Mouse (Mus musculus): ENCODE measurements around the gene Pnpla2. TPM values are rescaled to one million over a fixed set of nuclear protein-coding genes. Genes with fewer than 3 reads are reported as not detected.
"Not testable (repeated sequence)": the region's sequence is repeated elsewhere in the genome, so short reads cannot be mapped to it uniquely, and the experiment has no call there.

Gene Pnpla2
- polyA plus RNA-seq, 1 experiment: 27.5 TPM

DNA sequence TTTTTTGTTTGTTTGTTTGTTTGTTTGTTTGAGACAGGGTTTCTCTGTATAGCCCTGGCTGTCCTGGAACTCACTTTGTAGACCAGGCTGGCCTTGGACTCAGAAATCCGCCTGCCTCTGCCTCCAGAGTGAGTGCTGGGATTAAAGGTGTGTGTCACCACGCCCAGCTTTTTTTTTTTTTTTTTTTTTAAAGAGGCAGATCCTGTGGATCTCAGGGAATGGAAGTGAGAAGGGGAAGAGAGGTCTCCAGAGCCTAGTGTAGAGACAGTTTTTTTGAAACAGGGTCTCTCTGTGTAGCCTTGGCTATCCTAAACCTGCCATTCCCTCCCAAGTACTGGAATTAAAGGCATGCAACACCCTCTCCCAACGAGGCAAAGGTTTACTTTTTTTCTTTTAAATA lies 8.6 kb upstream of the Pnpla2 start:
- DNase-seq (ENCODE audit: extremely low spot score in 1 of 2, low spot score in 1 of 2): not testable (repeated sequence)

DNA sequence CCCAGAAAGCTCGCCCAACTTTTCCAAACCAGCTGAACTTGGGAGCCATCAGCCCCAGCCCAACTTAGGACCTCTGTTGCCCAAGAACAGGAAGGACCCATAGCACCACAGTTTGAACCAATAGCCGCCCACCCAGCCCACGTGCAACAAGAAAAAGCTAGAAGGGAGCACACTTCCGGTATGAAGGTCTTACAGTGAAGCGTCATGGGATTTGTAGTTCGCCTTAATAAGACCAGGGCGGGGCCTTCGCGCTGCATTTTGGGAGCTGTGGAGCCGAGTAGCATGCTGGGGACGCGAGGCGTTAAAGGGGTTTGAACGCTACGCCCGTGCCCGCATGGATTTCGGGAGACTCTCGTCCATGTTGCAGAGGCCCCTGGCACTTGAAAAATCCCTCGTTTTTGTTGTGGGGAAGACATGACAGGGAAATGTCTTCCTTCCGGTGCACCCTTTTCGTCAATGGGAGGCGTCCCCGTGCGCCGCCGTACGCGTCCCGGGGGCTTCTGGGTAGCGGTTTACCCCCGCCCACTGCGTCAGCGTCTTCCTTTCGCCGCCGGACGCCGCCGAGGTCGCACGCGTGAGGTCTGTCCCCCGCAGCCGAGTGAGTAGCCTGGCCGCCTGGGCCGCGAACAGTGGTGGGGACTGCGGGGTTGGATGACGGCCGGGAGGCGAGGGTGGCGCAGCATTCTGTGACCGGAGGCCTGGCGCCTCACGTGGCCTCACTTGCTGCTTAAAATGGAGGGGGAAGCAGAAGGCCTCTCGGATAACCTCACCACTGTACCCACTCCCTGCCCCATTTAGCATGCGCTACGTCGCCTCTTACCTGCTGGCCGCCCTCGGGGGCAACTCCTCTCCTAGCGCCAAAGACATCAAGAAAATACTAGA lies 7.6 kb upstream of the Pnpla2 start, which contains the start of gene Rplp2:
Rplp2 (plus strand) TSS at position 261 of the 882 bp plus-strand sequence.
- peak; percentile 91 to 96 for DNase-seq (ENCODE audit: extremely low spot score in 1 of 2, low spot score in 1 of 2)

DNA sequence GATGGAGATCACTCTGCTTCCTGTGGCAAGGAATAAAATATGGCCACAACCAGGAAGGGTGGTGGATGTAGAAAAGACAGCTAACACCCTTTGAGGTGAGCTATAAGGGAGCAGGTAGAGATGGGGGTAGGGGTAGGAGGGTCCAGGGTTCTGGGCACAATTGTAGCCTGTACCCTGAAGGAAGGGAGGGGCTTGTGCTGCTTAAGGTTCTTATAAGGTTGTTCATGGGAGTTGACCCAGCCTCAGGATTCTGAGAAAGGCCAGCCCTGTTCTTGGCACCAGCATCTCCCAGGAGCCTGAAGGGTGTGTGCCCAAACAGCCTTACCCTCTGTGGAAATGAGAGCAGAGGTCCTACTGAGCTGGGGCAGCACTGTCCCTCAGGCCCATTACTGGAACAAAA lies 3.1 kb upstream of the Pnpla2 start:
- no peak for DNase-seq (ENCODE audit: extremely low spot score in 1 of 2, low spot score in 1 of 2)

GRCm38 (mm10) chr7:141453636-141454035 lies 1.4 kb upstream of the Pnpla2 start:
- no peak for DNase-seq (ENCODE audit: extremely low spot score in 1 of 2, low spot score in 1 of 2)

- no peak for DNase-seq (ENCODE audit: extremely low spot score in 1 of 2, low spot score in 1 of 2)
Observed at GRCm38 (mm10) chr7:141455610-141456314, 764 bp downstream of the Pnpla2 start.

DNA sequence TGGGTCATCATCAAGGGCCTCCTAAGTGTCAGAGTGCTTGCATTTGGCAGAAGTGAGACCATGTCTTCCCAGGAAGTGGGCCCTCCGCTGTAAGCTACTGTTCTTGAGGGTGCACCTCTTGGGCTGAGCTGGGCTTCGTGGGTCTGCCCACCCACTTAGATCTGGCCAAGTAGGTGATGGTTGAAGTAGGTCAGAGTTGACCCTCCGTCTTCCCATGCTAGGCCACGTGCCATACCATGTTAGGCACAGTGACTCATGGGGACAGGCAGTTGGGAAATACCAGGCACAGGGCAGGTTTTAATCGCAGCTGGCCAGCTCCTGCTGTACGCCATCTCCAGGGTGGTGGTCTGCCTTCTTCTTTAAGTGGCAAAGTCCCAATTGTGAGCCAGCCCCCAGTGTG lies 1.7 kb downstream of the Pnpla2 start:
- no peak for DNase-seq (ENCODE audit: extremely low spot score in 1 of 2, low spot score in 1 of 2)

DNA sequence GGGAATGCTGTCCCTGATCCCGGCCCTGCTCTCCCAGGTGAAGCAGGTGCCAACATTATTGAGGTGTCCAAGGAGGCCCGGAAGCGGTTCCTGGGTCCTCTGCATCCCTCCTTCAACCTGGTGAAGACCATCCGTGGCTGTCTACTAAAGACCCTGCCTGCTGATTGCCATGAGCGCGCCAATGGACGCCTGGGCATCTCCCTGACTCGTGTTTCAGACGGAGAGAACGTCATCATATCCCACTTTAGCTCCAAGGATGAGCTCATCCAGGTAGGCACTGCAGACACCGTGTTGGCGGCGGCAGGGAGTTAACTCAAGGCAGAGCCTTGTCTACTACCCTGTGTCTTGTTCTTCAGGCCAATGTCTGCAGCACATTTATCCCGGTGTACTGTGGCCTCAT lies 2.2 kb downstream of the Pnpla2 start:
- no peak for DNase-seq (ENCODE audit: extremely low spot score in 1 of 2, low spot score in 1 of 2)

- no peak for DNase-seq (ENCODE audit: extremely low spot score in 1 of 2, low spot score in 1 of 2)
Observed at GRCm38 (mm10) chr7:141457986-141458660, 3.1 kb downstream of the Pnpla2 start.

DNA sequence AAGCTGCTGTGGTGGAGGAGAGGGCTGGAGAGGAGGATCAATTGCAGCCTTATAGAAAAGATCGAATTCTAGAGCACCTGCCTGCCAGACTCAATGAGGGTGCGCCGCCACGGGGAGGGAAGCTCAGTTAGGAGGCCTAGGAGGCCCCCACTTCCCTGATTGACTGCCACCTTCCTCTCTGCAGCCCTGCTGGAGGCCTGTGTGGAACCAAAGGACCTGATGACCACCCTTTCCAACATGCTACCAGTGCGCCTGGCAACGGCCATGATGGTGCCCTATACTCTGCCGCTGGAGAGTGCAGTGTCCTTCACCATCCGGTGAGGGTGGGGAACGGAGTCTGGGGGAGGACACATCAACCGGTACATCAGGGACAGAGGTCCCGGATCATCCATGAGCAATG lies 3.7 kb downstream of the Pnpla2 start:
- DNase-seq (ENCODE audit: extremely low spot score in 1 of 2, low spot score in 1 of 2): no peak

DNA sequence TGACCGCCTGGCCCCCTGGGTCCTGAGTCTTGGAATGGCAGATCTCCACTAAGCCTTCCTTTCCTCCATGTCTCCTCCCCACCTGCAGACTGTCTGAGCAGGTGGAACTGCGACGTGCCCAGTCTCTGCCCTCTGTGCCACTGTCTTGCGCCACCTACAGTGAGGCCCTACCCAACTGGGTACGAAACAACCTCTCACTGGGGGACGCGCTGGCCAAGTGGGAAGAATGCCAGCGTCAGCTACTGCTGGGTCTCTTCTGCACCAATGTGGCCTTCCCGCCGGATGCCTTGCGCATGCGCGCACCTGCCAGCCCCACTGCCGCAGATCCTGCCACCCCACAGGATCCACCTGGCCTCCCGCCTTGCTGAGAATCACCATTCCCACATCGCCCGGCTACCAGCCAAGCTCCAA lies 4.3 kb downstream of the Pnpla2 start:
- no peak for DNase-seq (ENCODE audit: extremely low spot score in 1 of 2, low spot score in 1 of 2)

DNA sequence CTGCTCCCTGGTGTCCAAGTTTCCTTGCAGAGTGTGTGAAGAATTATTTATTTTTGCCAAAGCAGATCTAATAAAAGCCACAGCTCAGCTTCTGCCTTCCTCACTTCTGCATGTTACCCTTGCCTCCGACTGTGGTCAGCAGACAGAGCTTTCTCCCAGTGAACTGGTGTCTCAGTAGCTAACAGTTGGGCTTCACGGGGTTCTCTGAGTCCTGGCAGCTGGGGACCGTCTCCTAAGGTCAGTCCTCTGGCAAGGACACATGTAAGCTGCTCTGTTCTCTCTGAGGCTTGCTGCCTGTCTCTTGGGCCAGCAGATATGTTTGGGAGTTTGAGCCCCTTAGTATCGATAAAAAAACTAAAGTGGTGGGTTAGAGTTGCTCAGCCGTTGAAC lies 5.0 kb downstream of the Pnpla2 start:
- no peak for DNase-seq (ENCODE audit: extremely low spot score in 1 of 2, low spot score in 1 of 2)

DNA sequence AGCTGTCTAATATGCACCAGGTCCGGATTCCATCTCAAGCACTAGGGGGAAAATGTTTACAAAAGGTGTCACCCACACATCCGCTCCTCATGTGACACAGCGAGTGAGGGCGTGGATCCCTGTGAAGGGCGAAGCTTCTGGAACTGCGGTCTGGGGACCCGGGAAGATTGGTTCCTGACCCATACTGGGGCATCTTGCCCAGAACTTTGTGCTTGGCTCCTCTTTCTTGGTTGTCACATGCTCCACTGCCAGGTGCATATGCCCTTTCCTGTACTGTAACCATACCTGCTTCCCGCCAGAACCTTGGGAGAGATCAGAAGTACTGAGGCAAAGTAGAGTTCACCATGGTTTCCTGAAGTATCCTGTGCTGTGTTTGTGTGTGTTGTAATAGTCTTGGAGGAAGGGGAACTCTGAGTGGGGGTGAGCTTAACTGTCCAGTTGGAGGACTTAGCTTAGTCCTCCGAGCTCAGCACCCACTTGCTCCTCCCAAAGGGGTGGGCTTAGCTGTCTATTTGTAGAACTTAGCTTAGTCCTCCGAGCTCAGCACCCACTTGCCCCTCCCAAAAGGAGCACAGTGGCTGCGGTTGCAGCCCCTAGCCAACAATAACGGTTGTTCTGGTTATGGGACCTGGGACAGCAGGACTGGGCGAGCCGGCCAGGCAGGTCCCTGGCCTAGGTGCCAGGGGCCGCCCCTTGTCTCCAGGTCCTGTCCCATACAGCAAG lies 5.6 kb downstream of the Pnpla2 start, which contains the start of gene Cracr2b:
Cracr2b (plus strand) TSS at position 704 of the 723 bp plus-strand sequence.
- no peak for DNase-seq (ENCODE audit: extremely low spot score in 1 of 2, low spot score in 1 of 2)

DNA sequence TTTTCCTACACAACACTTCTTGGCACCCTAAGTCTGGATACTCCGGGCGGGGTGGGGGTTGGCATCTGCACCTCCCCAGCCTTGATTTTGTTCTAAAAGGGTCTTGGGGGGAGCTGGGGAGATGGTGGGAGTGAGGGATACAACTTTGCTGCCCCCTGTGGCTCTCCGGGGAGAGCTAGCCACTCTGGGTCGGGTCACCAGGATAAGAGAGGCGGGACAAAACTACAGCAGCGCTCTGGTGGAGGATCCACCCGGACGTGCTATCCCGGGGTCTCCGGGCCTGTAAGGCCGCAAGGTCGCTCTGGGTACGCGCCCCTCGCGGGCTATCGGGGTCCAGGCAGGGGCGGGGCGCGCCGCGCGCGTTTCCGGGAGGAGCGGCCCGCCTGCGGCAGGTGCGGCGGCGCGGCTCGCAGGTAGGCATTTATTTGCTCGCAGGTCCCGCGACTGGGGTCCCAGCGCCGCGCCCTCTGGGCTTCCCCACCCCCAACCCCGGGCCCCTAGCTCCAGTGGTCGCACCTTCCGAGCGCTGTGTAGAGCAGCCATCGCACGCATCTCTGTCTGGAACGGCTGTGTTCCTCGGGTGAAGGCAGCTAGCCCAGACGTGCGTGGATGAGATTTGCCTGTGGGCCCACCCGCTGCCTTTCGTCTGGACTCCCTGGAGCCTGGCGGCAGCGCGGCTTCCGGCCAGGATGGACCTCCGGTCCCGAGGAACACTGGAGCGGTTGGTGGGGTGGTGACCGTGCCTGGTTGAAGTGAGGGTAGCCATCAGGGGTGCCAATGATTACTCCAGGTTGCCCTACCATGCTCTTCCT lies 6.7 kb downstream of the Pnpla2 start:
- DNase-seq (ENCODE audit: extremely low spot score in 1 of 2, low spot score in 1 of 2): no peak

DNA sequence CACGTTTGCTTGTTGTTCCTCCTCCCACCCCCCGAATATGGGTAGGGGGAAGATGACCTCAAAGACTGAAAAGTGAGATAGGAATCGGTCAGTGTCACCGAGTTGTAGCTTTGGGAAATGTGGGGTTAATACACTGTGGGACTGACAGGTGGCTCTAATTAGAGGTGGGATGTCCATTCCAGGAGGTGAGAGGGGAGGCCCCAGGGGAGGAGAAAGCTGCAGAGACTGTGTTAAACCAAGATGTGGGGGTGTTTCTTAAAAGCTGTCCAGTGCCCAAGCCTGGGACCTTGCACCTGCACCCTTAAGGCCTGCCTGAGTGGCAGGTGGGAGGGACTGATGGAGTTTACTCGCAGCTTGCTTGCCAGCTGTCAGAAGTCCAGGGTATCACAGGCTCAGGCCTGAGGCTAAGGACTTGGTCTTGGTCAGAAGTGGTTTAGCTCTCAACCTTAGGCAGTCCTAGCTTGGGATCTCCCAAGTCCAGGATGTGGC lies 7.4 kb downstream of the Pnpla2 start:
- no peak for DNase-seq (ENCODE audit: extremely low spot score in 1 of 2, low spot score in 1 of 2)

GRCm38 (mm10) chr7:141463824-141464602 lies 9.0 kb downstream of the Pnpla2 start:
- no peak for DNase-seq (ENCODE audit: extremely low spot score in 1 of 2, low spot score in 1 of 2)

GRCm38 (mm10) chr7:141464603-141465201 lies 9.7 kb downstream of the Pnpla2 start:
- DNase-seq (ENCODE audit: extremely low spot score in 1 of 2, low spot score in 1 of 2): no peak

DNA sequence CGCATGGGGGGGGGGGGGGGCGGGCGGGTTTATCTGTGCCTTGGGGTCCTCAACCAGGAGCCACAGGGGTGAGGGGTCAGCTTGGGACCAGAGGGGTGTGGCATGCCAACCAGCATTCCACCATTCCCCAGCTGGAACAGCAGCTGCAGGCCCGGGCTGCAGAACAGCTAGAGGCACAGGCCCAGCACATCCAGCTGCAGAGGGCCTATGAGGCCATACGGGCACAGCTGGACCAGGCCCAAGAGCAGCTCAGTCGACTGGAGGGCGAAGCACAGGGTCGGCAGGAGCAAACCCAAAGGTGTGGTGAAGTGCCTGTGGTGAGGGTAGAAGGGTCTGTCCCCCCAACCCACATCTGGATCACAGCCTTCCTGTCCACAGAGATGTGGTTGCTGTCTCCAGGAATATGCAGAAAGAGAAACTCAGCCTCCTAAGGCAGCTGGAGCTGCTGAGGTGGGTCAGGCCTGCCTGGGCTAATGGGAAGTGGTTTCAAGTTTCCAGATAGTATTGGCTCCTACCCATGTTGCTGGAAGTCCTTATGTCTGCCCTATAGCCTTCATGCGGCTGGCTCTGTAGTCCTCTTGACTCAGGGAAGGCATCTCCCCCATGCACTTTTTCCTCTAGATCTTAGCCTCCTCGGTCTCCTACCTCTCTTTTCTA lies 10.5 kb downstream of the Pnpla2 start:
- no peak for DNase-seq (ENCODE audit: extremely low spot score in 1 of 2, low spot score in 1 of 2)

- DNase-seq (ENCODE audit: extremely low spot score in 1 of 2, low spot score in 1 of 2): no peak
Observed at GRCm38 (mm10) chr7:141466045-141466394, 11.0 kb downstream of the Pnpla2 start.
